8 mouse cellular contexts compared by ENCODE assay signal in genomic region chr1:167246976-167247375, GRCm38 (mm10). TPM values are rescaled to one million over a fixed set of nuclear protein-coding genes. Genes with fewer than 3 reads are reported as not detected.
DNase-seq lines count a peak whose midpoint lies in the region; ATAC-seq and TF ChIP-seq lines count a peak whose summit lies in the region.

No protein-coding gene starts in this region.

- no peak overlapping the region for H3K9ac ChIP-seq in kidney, embryonic 14.5 days (ENCODE audit: low read depth, low read length)
- H3K9ac ChIP-seq in limb, embryonic 15.5 days: no peak overlapping the region
- H3K9ac ChIP-seq in hindbrain, embryonic 11.5 days (ENCODE audit: low read depth, low read length): no peak overlapping the region
- no peak overlapping the region for H3K9ac ChIP-seq in midbrain, embryonic 15.5 days

- no peaks in the 10 kb centered on the region for H3K9me3 ChIP-seq in kidney, embryonic 14.5 days (ENCODE audit: control insufficient read depth, low read length)
- no peaks in the 10 kb centered on the region for H3K9me3 ChIP-seq in limb, embryonic 15.5 days
- H3K9me3 ChIP-seq in hindbrain, embryonic 11.5 days (ENCODE audit: control insufficient read depth, low read length): no peaks in the 10 kb centered on the region
- H3K9me3 ChIP-seq in midbrain, embryonic 15.5 days: no peaks in the 10 kb centered on the region

- H3K4me1 ChIP-seq in kidney, adult 2 months (ENCODE audit: control insufficient read depth, insufficient read depth, low read length): 0 out of 2 replicates have a peak, but pooled peaks cover 3% of the 10 kb centered on the region
- H3K4me1 ChIP-seq in kidney, embryonic 14.5 days (ENCODE audit: control insufficient read depth, insufficient read depth, low read length): peaks cover 36% of the 10 kb centered on the region
- peaks cover 53% of the 10 kb centered on the region for H3K4me1 ChIP-seq in limb, embryonic 15.5 days
- peaks cover 5% of the 10 kb centered on the region for H3K4me1 ChIP-seq in hindbrain, embryonic 11.5 days (replicated peaks; ENCODE audit: control insufficient read depth, insufficient read depth, low read length)
- H3K4me1 ChIP-seq in midbrain, embryonic 15.5 days: peaks cover 25% of the 10 kb centered on the region

- H3K27ac ChIP-seq in kidney, adult 2 months (ENCODE audit: insufficient read depth, low read depth, low read length): no peak overlapping the region
- H3K27ac ChIP-seq in kidney, embryonic 14.5 days (ENCODE audit: low read depth, low read length): no peak overlapping the region
- H3K27ac ChIP-seq in gastrocnemius, adult 2 months: no peak overlapping the region
- H3K27ac ChIP-seq in limb, embryonic 15.5 days: 0 out of 2 replicates have a peak overlapping the region, but pooled peaks have one; percentile 43
- no peak overlapping the region for H3K27ac ChIP-seq in hindbrain, embryonic 11.5 days (ENCODE audit: low read depth, low read length)
- no peak overlapping the region for H3K27ac ChIP-seq in midbrain, embryonic 15.5 days

- H3K36me3 ChIP-seq in kidney, adult 2 months (ENCODE audit: control insufficient read depth, insufficient read depth, low read length): no peaks in the 10 kb centered on the region
- H3K36me3 ChIP-seq in kidney, embryonic 14.5 days (ENCODE audit: control insufficient read depth, insufficient read depth, low read length): no peaks in the 10 kb centered on the region
- H3K36me3 ChIP-seq in limb, embryonic 15.5 days: no peaks in the 10 kb centered on the region
- H3K36me3 ChIP-seq in myocyte (ENCODE audit: control insufficient read depth, insufficient read depth): no peaks in the 10 kb centered on the region
- H3K36me3 ChIP-seq in hindbrain, embryonic 11.5 days (ENCODE audit: control insufficient read depth, insufficient read depth, low read length): no peaks in the 10 kb centered on the region
- no peaks in the 10 kb centered on the region for H3K36me3 ChIP-seq in midbrain, embryonic 15.5 days (replicated peaks)

- peak; percentile 76 for DNase-seq in kidney, adult 2 months
- DNase-seq in MN1 (ENCODE audit: low spot score): peak; percentile 92
- peak; percentile 89 for DNase-seq in gastrocnemius, adult 2 months
- no peak for DNase-seq in hindbrain, embryonic 11.5 days (ENCODE audit: low spot score)

- intact Hi-C loops in gastrocnemius, adult 2 months (cut with DNase I): no loop called here

- H3K79me2 ChIP-seq in myocyte (ENCODE audit: control insufficient read depth, insufficient read depth): peaks cover 90% of the 10 kb centered on the region

- H3K27me3 ChIP-seq in kidney, adult 2 months (replicated peaks; ENCODE audit: control insufficient read depth, insufficient read depth, low read length): no peaks in the 10 kb centered on the region
- H3K27me3 ChIP-seq in kidney, embryonic 14.5 days (ENCODE audit: control insufficient read depth, insufficient read depth, low read length): no peaks in the 10 kb centered on the region
- H3K27me3 ChIP-seq in limb, embryonic 15.5 days: no peaks in the 10 kb centered on the region
- no peaks in the 10 kb centered on the region for H3K27me3 ChIP-seq in myocyte (ENCODE audit: control insufficient read depth, insufficient read depth, insufficient read length)
- H3K27me3 ChIP-seq in hindbrain, embryonic 11.5 days (ENCODE audit: control insufficient read depth, insufficient read depth, low read length): no peaks in the 10 kb centered on the region
- H3K27me3 ChIP-seq in midbrain, embryonic 15.5 days (replicated peaks): no peaks in the 10 kb centered on the region

- no peak for TF ChIP-seq POLR2A in kidney, adult 2 months (IDR thresholded peaks at IDR 0.05; ENCODE audit: low read depth, low read length)
- no peak for TF ChIP-seq POLR2A in myocyte (IDR thresholded peaks at IDR 0.05; ENCODE audit: insufficient read length, low read depth)

- H3ac ChIP-seq in myocyte (ENCODE audit: control insufficient read depth, insufficient read length): no peak overlapping the region

- H3K4me2 ChIP-seq in kidney, embryonic 14.5 days (replicated peaks; ENCODE audit: low read depth, low read length): no peak overlapping the region
- H3K4me2 ChIP-seq in limb, embryonic 15.5 days: 0 out of 2 replicates have a peak overlapping the region, but pooled peaks have one; percentile 5
- peak overlapping the region; percentile 25 for H3K4me2 ChIP-seq in myocyte (ENCODE audit: low read depth)
- H3K4me2 ChIP-seq in hindbrain, embryonic 11.5 days (replicated peaks; ENCODE audit: low read depth, low read length): no peak overlapping the region
- H3K4me2 ChIP-seq in midbrain, embryonic 15.5 days: no peak overlapping the region

- WGBS in kidney, adult 2 months: 41% methylated on average over 8 of the region's 8 CpGs
- 43% methylated on average over 8 of the region's 8 CpGs for WGBS in kidney, embryonic 14.5 days
- WGBS in limb, embryonic 15.5 days: 7% methylated on average over 8 of the region's 8 CpGs
- 88% methylated on average over 8 of the region's 8 CpGs for WGBS in hindbrain, embryonic 11.5 days
- WGBS in midbrain, embryonic 15.5 days: 72% methylated on average over 8 of the region's 8 CpGs

- TF ChIP-seq CTCF in kidney, adult 2 months (conservative IDR thresholded peaks at IDR 0.05; ENCODE audit: insufficient read depth, insufficient read length, low read depth, low read length): no peak
- no peak for TF ChIP-seq CTCF in gastrocnemius, adult 2 months (IDR thresholded peaks at IDR 0.05)

- H3K4me3 ChIP-seq in kidney, adult 2 months (ENCODE audit: insufficient read depth, low read depth, low read length): no peak overlapping the region
- H3K4me3 ChIP-seq in kidney, embryonic 14.5 days (ENCODE audit: low read length): no peak overlapping the region
- no peak overlapping the region for H3K4me3 ChIP-seq in gastrocnemius, adult 2 months
- H3K4me3 ChIP-seq in limb, embryonic 15.5 days: no peak overlapping the region
- no peak overlapping the region for H3K4me3 ChIP-seq in myocyte
- no peak overlapping the region for H3K4me3 ChIP-seq in hindbrain, embryonic 11.5 days (ENCODE audit: low read depth, low read length)
- no peak overlapping the region for H3K4me3 ChIP-seq in midbrain, embryonic 15.5 days

- no peak for ATAC-seq in kidney, embryonic 14.5 days (ENCODE audit: low FRiP score, low TSS enrichment)
- no peak for ATAC-seq in limb, embryonic 15.5 days (ENCODE audit: insufficient number of reproducible peaks, low FRiP score, low TSS enrichment, low read depth)
- ATAC-seq in hindbrain, embryonic 11.5 days (ENCODE audit: low FRiP score): no peak
- no peak for ATAC-seq in midbrain, embryonic 15.5 days (replicated peaks)

TF ChIP-seq in myocyte, 11 proteins besides CTCF, POLR2A, EP300 and RAD21:
- TF ChIP-seq REST (IDR thresholded peaks at IDR 0.05; ENCODE audit: insufficient read depth, insufficient read length) (no peak), SRF (IDR thresholded peaks at IDR 0.05; ENCODE audit: control insufficient read depth, insufficient read length, low read depth) (no peak), POLR2AphosphoS2 (IDR thresholded peaks at IDR 0.05; ENCODE audit: insufficient read length, low read depth) (no peak), CEBPB (IDR thresholded peaks at IDR 0.05; ENCODE audit: insufficient read depth, poor library complexity, severe bottlenecking) (peak; percentile 100), TCF12 (IDR thresholded peaks at IDR 0.05; ENCODE audit: insufficient read depth, poor library complexity, severe bottlenecking) (no peak), MYOD1 (IDR thresholded peaks at IDR 0.05; ENCODE audit: control insufficient read depth in 1 of 3, insufficient read length in 2 of 3, low read depth in 2 of 3) (peak in 1 of 3 experiments; percentile 4)
TF ChIP-seq in myocyte: peak in this region for 2.

RNA-seq across cellular contexts. Expression of gene Uck2, which starts 38.1 kb away (rescaled TPM):
- 12.8 and 17.5 TPM in 2 replicates for polyA plus RNA-seq in kidney, adult 2 months (2012; rRNA removed)
- 103 and 104 TPM in 2 replicates for polyA plus RNA-seq in kidney, embryonic 14.5 days (2014; fragmentation: Nextera tagmentation; extraction: Ambion mirVana)
- 10 to 100 TPM; 14.1 to 22.4 TPM for total RNA-seq in gastrocnemius, adult 2 months (2021)
- polyA plus RNA-seq in limb, embryonic 15.5 days (2015; fragmentation: Nextera tagmentation; extraction: Ambion mirVana): 64.9 and 69.1 TPM in 2 replicates
- polyA plus RNA-seq in myocyte (2012; fragmentation: generic; extraction: Trizol): 66.7 TPM
- polyA plus RNA-seq in hindbrain, embryonic 11.5 days (2014; fragmentation: Nextera tagmentation; extraction: Ambion mirVana): 106 and 116 TPM in 2 replicates
- polyA plus RNA-seq in midbrain, embryonic 15.5 days (2015; fragmentation: Nextera tagmentation; extraction: Ambion mirVana): 50.1 and 50.9 TPM in 2 replicates

Comparison
In these comparisons a context has a peak if more than half of its experiments do, and no peak if none do; other contexts are left out.
1. H3K4me2 ChIP-seq: peak in limb, embryonic 15.5 days (single experiment) and myocyte (single experiment); none in kidney, embryonic 14.5 days (single experiment), hindbrain, embryonic 11.5 days (single experiment) and midbrain, embryonic 15.5 days (single experiment).